Mouse (Mus musculus) C2C12 (cell line): Measurements from ENCODE around the gene Dppa4.

Experiments
- CTCF ChIP-seq: IDR thresholded peaks from one replicate; pipeline ENCODE4 v1.5.1; 2011; ENCODE audit not compliant: control insufficient read depth, insufficient read depth, insufficient read length
- MAX ChIP-seq: IDR thresholded peaks from one replicate; pipeline ENCODE4 v1.6.1; 2011; ENCODE audit warnings: mild to moderate bottlenecking, control low read depth
- USF1 ChIP-seq: IDR thresholded peaks from one replicate; pipeline ENCODE4 v1.6.1; 2011; ENCODE audit warnings: low read depth, mild to moderate bottlenecking, control low read depth, moderate library complexity

GRCm38 (mm10) chr16:48276940-48277339 is 6.6 kb upstream of the Dppa4 start:
- no peak for TF ChIP-seq CTCF
- TF ChIP-seq USF1 = no peak
- TF ChIP-seq MAX = no peak
